Mouse (Mus musculus): ENCODE results near the gene Kazn. TPM values are rescaled to one million over a fixed set of nuclear protein-coding genes. Genes with fewer than 3 reads are reported as not detected.

The Kazn gene
- polyA plus RNA-seq, 1 experiment from 2014 or later, result 13.2 TPM

Other genes with a start within 250 kb of the Kazn start
- 5.3 and 5.8 TPM in 2 replicates for gene Fhad1, start 224.3 kb downstream of the Kazn start, polyA plus RNA-seq (2015; fragmentation: Nextera tagmentation; extraction: Ambion mirVana)
- 79.2 and 87.9 TPM in 2 replicates for gene Tmem51, start 155.1 kb downstream of the Kazn start, polyA plus RNA-seq (2015; fragmentation: Nextera tagmentation; extraction: Ambion mirVana)